Mouse (Mus musculus): ENCODE measurements around the gene Rin3.

DNA sequence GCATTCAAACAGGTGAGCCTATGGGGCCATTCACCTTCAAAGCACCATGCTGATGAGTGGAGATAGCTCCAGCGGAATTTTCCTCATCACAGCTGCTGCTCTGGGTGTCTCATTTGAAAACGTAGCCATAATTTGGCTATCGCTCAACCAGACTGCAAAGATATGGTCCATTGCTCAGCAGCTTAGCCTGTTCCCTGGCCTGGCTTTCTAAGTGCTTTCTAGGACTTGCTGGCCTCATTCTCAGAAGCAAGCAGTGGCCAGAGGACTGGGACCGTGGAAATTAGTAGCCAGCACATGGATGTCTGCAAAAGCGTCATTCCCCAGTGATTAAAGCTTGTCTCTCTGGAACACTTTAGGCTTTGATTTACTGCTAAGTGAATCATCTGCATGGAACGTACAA is 46.5 kb upstream of the Rin3 start:
- TF ChIP-seq CTCF (IDR thresholded peaks at IDR 0.05; ENCODE audit: borderline replicate concordance, insufficient read depth, low read length) (no peak), POLR2A (IDR thresholded peaks at IDR 0.05; ENCODE audit: low read depth, low read length) (no peak)
